Comparison of ENCODE assay signal across 9 mouse cellular contexts in genomic region chr17:35590410-35591218, GRCm38 (mm10). TPM values are rescaled to one million over a fixed set of nuclear protein-coding genes. Genes with fewer than 3 reads are reported as not detected.
A peak's percentile ranks its signal among the peaks of the same experiment; 100 is the strongest.
DNase-seq lines count a peak whose midpoint lies in the region; ATAC-seq and TF ChIP-seq lines count a peak whose summit lies in the region.
"Had no signal": no experiment of that assay in that cellular context is flagged by ENCODE, and none has a peak within 500 bp of the region (broad histone marks: within the 10 kb centered on the region; RNA-seq: fewer than 3 reads in every experiment).

No protein-coding gene starts in this region.

- no peak for TF ChIP-seq POLR2A in lung, adult 2 months (IDR thresholded peaks at IDR 0.05; ENCODE audit: borderline replicate concordance, extremely low read depth, low read depth, low read length)

- peaks cover 63% of the 10 kb centered on the region for H3K4me1 ChIP-seq in E14TG2a.4 (replicated peaks; ENCODE audit: low read depth, low read length)
- no peaks in the 10 kb centered on the region for H3K4me1 ChIP-seq in lung, adult 2 months (ENCODE audit: control insufficient read depth, insufficient read depth, low read length)
- H3K4me1 ChIP-seq: liver, embryonic 15.5 days had no signal

- ATAC-seq in erythroid progenitor cell, adult 5-6 weeks (replicated peaks; ENCODE audit: low FRiP score, poor library complexity, severe bottlenecking) = peak; percentile 72
- ATAC-seq in neutrophil, adult 5-6 weeks (ENCODE audit: extremely low read depth, insufficient number of reproducible peaks, low FRiP score, poor library complexity, severe bottlenecking) = peak; percentile 46; the same call in 1 of the 2 replicates

- no peaks in the 10 kb centered on the region for H3K36me3 ChIP-seq in E14TG2a.4 (ENCODE audit: insufficient read depth, low read length)
- H3K36me3 ChIP-seq: liver, embryonic 15.5 days had no signal

- H3K4me3 ChIP-seq in E14TG2a.4 (replicated peaks; ENCODE audit: low read length) = peak overlapping the region; percentile 39; the same call in 1 of the 2 replicates
- no peak overlapping the region for H3K4me3 ChIP-seq in lung, adult 2 months (replicated peaks; ENCODE audit: extremely low read depth, low read depth, low read length)
- H3K4me3 ChIP-seq: liver, embryonic 15.5 days had no signal

- H3K27me3 ChIP-seq in E14TG2a.4 (ENCODE audit: insufficient read depth, low read length) = no peaks in the 10 kb centered on the region

- intact Hi-C loops in heart, postnatal 14 days (cut with DNase I) = loop anchor here (5.0 kb wide), 1 partner anchor 147 kb away; no protein-coding TSS in a partner anchor

- H3K9me3 ChIP-seq in E14TG2a.4 (ENCODE audit: low read length) = peaks cover 6% of the 10 kb centered on the region
- H3K9me3 ChIP-seq: liver, embryonic 15.5 days had no signal

- peak; percentile 98 for TF ChIP-seq CTCF in E14TG2a.4 (conservative IDR thresholded peaks at IDR 0.05; ENCODE audit: low read length)
- peak; percentile 88 for TF ChIP-seq CTCF in lung, adult 2 months (IDR thresholded peaks at IDR 0.05; ENCODE audit: insufficient read depth, low read length)

- peak; percentile 73 for DNase-seq in brain, embryonic 18.5 days (ENCODE audit: low read depth, low spot score)
- peak; percentile 73 to 86 for DNase-seq in heart, postnatal 14 days
- DNase-seq in kidney, postnatal 4 days = peak; percentile 88 to 89
- DNase-seq in lung, adult 2 months = peak; percentile 68
- peak; percentile 65 for DNase-seq in thymus, postnatal 0 days (ENCODE audit: low spot score)

- 34% methylated on average over 21 of the region's 21 CpGs for WGBS in lung, adult 2 months

RNA-seq across cellular contexts. Expression of gene Sfta2, which starts 10.7 kb away (rescaled TPM):
- not detected in 2 replicates for total RNA-seq in erythroid progenitor cell, adult 5-6 weeks (2015; ENCODE audit: low replicate concordance)
- total RNA-seq in erythroid progenitor cell, adult 5-6 weeks (2017; ENCODE audit: low replicate concordance) = not detected in 2 replicates
- total RNA-seq in heart, postnatal 14 days (2021) = not detected
- polyA plus RNA-seq in lung, adult 2 months (2012; rRNA removed) = 257 and 330 TPM in 2 replicates
- not detected in 2 replicates for total RNA-seq in neutrophil, adult 5-6 weeks (2017)
- polyA plus RNA-seq in thymus, postnatal 0 days (2015; fragmentation: Nextera tagmentation; extraction: Ambion mirVana) = not detected in 2 replicates
- polyA plus RNA-seq: liver, embryonic 15.5 days had no signal

RNA-seq across cellular contexts. Expression of gene 2300002M23Rik, which starts 23.4 kb away (rescaled TPM):
- total RNA-seq in erythroid progenitor cell, adult 5-6 weeks (2015; ENCODE audit: low replicate concordance) = not detected in 2 replicates
- total RNA-seq in erythroid progenitor cell, adult 5-6 weeks (2017; ENCODE audit: low replicate concordance) = not detected in 2 replicates
- total RNA-seq in heart, postnatal 14 days (2021) = not detected
- 18.0 TPM in 1 of 2 replicates, not detected in the other for polyA plus RNA-seq in lung, adult 2 months (2012; rRNA removed)
- not detected in 2 replicates for total RNA-seq in neutrophil, adult 5-6 weeks (2017)
- 1.3 and 6.3 TPM in 2 replicates for polyA plus RNA-seq in thymus, postnatal 0 days (2015; fragmentation: Nextera tagmentation; extraction: Ambion mirVana)
- polyA plus RNA-seq: liver, embryonic 15.5 days had no signal

RNA-seq across cellular contexts. Expression of gene Gm9573, which starts 35.8 kb away (rescaled TPM):
- not detected in 2 replicates for total RNA-seq in erythroid progenitor cell, adult 5-6 weeks (2015; ENCODE audit: low replicate concordance)
- not detected in 2 replicates for total RNA-seq in erythroid progenitor cell, adult 5-6 weeks (2017; ENCODE audit: low replicate concordance)
- total RNA-seq in heart, postnatal 14 days (2021) = not detected
- not detected in 2 replicates for polyA plus RNA-seq in lung, adult 2 months (2012; rRNA removed)
- total RNA-seq in neutrophil, adult 5-6 weeks (2017) = 0.37 and 3.3 TPM in 2 replicates
- polyA plus RNA-seq in thymus, postnatal 0 days (2015; fragmentation: Nextera tagmentation; extraction: Ambion mirVana) = 0.18 and 0.23 TPM in 2 replicates
- polyA plus RNA-seq: liver, embryonic 15.5 days had no signal

RNA-seq across cellular contexts. Expression of gene Cdsn, which starts 38.7 kb away (rescaled TPM):
- not detected in 2 replicates for total RNA-seq in erythroid progenitor cell, adult 5-6 weeks (2015; ENCODE audit: low replicate concordance)
- total RNA-seq in erythroid progenitor cell, adult 5-6 weeks (2017; ENCODE audit: low replicate concordance) = not detected in 2 replicates
- under 1 TPM; 0.15 to 0.17 TPM for total RNA-seq in heart, postnatal 14 days (2021)
- polyA plus RNA-seq in lung, adult 2 months (2012; rRNA removed) = 2.0 and 23.0 TPM in 2 replicates
- total RNA-seq in neutrophil, adult 5-6 weeks (2017) = not detected in 2 replicates
- polyA plus RNA-seq in thymus, postnatal 0 days (2015; fragmentation: Nextera tagmentation; extraction: Ambion mirVana) = 0.22 and 0.28 TPM in 2 replicates

RNA-seq across cellular contexts. Expression of gene Mucl3, which starts 52.9 kb away (rescaled TPM):
- not detected in 2 replicates for total RNA-seq in erythroid progenitor cell, adult 5-6 weeks (2015; ENCODE audit: low replicate concordance)
- not detected in 2 replicates for total RNA-seq in erythroid progenitor cell, adult 5-6 weeks (2017; ENCODE audit: low replicate concordance)
- total RNA-seq in heart, postnatal 14 days (2021) = not detected
- 0.19 and 0.24 TPM in 2 replicates for polyA plus RNA-seq in lung, adult 2 months (2012; rRNA removed)
- total RNA-seq in neutrophil, adult 5-6 weeks (2017) = not detected in 2 replicates
- polyA plus RNA-seq in thymus, postnatal 0 days (2015; fragmentation: Nextera tagmentation; extraction: Ambion mirVana) = 0.10 and 0.17 TPM in 2 replicates
